Mouse (Mus musculus): ENCODE results near the gene Rbm8a2. TPM values are rescaled to one million over a fixed set of nuclear protein-coding genes. Genes with fewer than 3 reads are reported as not detected.

The Rbm8a2 gene
- total RNA-seq, 2 experiments from 2014 or later, result not detected

Other genes starting within 250 kb of the Rbm8a2 start
- gene Exo1, start 98.5 kb downstream of the Rbm8a2 start, total RNA-seq (2021), result under 1 TPM in 1 of 2 experiments, not detected in 1; 0.64 TPM
- gene Gm38100, start 58.8 kb downstream of the Rbm8a2 start, total RNA-seq (2021), result not detected

All from gastrocnemius, postnatal 25 days (tissue).